Mouse (Mus musculus) lung, adult 2 months (tissue): ENCODE measurements around the gene Tcf7l2.

Experiments used
- CTCF ChIP-seq: fragments of 200-500 bp; IDR thresholded peaks from 2 replicates; pipeline ENCODE4 v1.5.1; 2011; ENCODE audit warnings: mild to moderate bottlenecking, low read length, control low read depth; ENCODE audit not compliant: insufficient read depth
- POLR2A ChIP-seq: fragments of 200-500 bp; IDR thresholded peaks from 2 replicates; pipeline ENCODE4 v1.6.1; 2011; ENCODE audit warnings: low read depth, mild to moderate bottlenecking, control low read depth, low read length, borderline replicate concordance; ENCODE audit errors: extremely low read depth

DNA sequence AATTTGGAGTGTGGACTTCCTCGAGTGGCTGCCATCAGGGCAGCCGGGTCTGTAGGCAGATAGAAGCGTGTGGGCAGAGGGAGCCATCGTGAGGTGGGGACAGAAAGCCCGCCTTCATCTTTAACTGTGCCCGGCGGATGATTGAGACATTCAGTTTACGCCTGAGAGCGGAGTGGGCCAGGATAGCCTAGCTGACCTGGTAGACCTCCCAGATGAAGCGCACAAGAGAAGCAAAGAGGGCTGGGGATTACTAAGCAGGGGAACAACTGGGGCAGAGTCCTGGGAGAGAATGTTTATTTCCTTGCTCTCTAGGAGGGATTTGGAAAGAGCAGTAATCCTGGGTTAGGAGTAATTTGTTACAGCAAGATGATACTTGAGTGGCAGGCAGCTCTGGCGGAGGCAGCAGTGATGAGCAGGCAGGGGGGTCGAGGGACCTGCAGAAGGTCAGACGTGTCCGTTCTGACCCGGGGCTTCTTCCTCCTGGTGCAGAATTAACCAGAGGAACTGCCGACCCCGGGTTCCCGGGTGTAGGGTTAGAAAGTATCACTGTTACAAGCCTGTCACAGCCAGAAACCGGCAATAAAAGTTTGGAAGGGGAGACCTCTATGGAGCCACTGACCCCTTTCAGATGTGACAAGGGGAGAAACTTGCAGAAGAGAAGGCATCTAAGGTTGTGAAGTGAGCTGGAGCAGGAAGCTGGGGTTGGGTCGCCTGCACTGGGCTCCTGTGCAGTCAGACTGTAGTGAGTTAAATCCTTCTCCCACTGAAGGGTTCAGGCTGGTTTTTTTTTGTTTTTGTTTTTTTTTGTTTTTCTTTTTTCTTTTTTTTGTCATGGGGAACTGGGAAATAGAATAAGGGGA lies 65.8 kb downstream of the Tcf7l2 start:
- TF ChIP-seq CTCF (no peak), POLR2A (no peak)
